Mouse (Mus musculus) heart, adult 2 months (tissue): ENCODE measurements around the gene Cntd1.

ENCODE experiments used
- CTCF ChIP-seq: fragments of 200-600 bp; IDR thresholded peaks from 2 replicates; pipeline ENCODE4 v1.8.1; 2022; ENCODE audit warnings: antibody characterized with exemption, mild to moderate bottlenecking, moderate library complexity
- POLR2A ChIP-seq: fragments of 200-500 bp; IDR thresholded peaks from 2 replicates; pipeline ENCODE4 v1.6.1; 2011; ENCODE audit warnings: mild to moderate bottlenecking, low read depth, low read length, control low read depth; ENCODE audit not compliant: insufficient read depth

DNA sequence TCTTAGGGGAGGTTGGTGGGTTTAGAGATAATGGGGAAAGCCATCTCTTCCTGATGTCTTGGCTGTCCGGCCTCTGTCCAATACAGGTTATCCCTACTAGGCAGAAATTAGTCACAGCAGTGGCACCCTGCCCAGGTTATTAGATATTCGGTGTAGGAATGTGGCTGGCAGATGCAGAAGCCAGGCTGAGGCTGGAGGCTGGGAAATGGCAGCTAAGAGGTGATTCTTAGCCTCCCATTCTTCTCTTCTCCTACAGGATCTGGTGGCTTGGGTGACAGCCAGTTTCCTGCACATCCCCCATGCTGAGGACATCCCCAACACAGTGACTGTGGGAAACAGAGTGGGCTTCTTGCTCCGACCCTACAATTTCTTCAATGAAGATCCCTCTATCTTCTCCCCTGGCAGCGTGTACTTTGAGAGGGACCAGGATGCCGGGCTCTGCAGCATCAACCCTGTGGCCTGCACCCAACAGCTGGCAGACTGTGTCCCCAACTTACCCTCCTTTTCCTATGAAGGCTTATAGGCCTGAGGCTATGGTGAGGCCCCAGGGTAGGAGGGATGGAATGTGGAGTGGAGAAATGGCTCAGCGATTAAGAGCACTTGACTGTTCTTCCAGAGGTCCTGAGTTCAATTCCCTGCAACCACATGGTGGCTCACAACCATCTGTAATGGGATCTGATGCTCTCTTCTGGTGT is 50.3 kb downstream of the Cntd1 start:
- TF ChIP-seq CTCF (no peak), POLR2A (no peak)
